Mouse (Mus musculus): ENCODE measurements at regions not wholly inside any gene's neighbourhood (a gene's known extent, or its start where the extent isn't known, plus 50 kb on each side); places are given as distances from the start of the nearest gene placed in this dataset.

DNA sequence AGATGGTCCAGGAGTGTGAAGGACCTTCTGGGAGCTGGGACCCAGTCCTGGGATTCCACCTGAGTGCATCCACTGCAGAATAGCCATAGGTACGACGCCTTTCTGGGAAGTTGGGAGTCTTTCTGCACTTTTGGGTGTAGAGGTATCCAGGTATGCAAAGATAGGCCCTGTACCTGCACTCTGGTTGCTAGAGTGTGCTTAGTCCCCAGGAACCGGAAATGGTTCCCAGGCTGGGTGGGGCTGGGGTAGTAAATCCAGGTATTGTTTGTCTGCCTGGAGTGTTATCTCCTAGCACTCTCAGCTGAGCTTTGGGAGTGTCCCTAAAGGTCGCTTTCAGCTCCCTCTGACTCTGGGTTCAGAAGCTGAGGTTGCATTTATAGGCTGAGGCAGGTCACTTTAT is 121.6 kb upstream of the Hdac4 start:
- ChIA-PET CTCF (no interaction called here), POLR2A (no interaction called here)
- H3K27me3 ChIP-seq = no peaks in the 10 kb centered on the region
- TF ChIP-seq CTCF (IDR thresholded peaks at IDR 0.05) = no peak
- ATAC-seq = no peak
- in situ Hi-C loops (cut with MboI; ENCODE audit: low pct_unique_long_range_greater_than_20kb) = no loop called here
- no peak for DNase-seq (ENCODE audit: low read depth, low spot score)

DNA sequence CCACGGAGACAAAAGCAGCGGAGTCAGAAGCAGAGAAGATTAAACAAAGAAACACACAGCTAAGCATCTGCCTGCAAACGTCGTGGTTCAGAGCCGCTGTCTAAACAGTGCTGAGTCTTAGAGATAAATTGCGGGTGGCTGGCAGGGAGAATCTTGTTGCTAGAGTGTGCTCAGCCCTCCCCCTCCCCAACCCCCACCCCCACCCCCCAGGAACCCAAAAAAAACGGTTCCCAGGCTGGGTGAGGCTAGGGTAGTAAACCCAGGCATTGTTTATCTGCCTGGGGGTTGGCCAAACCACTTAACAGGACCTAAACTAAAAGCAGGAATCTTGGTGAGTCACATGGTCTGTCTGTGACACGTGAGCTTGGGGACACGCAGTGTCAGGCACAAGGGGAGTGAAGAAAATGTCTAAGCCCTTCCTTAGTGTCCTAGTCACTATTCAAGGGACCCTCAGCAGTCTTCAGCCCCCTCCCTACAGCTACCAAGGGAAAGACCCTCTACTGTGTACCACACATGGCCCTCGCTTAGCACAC is 120.8 kb upstream of the Hdac4 start:
- POLR2A ChIA-PET = no interaction called here
- TF ChIP-seq CTCF (IDR thresholded peaks at IDR 0.05) = no peak
- ATAC-seq = no peak
- H3K27me3 ChIP-seq = no peaks in the 10 kb centered on the region
- DNase-seq (ENCODE audit: low read depth, low spot score) = no peak
- CTCF ChIA-PET = interaction anchor here (1.2 kb wide), 1 partner anchor 32 kb away, joined by 3 read pairs; no protein-coding TSS in a partner anchor
- in situ Hi-C loops (cut with MboI; ENCODE audit: low pct_unique_long_range_greater_than_20kb) = no loop called here

DNA sequence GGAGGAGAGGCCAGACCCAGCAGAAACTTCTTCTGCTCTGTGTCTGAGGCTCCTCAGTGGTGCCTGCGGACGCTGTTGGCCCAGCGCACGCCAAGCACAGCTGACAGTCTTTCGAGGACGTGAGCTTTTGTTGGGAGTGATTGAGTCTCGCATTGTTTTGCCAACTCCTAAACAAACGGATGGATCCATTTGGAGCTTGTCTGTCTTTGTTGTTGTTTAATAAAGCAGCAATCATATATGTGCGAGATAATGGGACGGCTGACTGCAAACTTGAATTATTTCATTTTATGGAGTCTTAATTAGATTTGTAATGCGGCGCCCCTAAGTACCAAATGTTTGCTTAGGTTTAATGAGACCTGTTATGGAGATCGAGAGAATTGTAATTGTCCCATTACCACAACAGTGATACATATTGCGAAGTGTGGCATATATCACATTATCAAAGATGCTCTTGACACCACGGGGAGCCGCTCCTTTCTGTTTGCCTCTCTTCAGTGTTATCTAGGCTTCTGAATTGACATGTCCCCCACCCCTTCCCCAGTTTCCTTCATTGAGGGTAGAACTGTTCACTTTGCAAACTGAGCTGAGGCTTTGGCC is 117.6 kb upstream of the Hdac4 start:
- no peak for ATAC-seq
- peaks cover under 1% of the 10 kb centered on the region for H3K27me3 ChIP-seq
- POLR2A ChIA-PET = no interaction called here
- in situ Hi-C loops (cut with MboI; ENCODE audit: low pct_unique_long_range_greater_than_20kb) = no loop called here
- CTCF ChIA-PET = no interaction called here
- DNase-seq (ENCODE audit: low read depth, low spot score) = no peak
- no peak for TF ChIP-seq CTCF (IDR thresholded peaks at IDR 0.05)

DNA sequence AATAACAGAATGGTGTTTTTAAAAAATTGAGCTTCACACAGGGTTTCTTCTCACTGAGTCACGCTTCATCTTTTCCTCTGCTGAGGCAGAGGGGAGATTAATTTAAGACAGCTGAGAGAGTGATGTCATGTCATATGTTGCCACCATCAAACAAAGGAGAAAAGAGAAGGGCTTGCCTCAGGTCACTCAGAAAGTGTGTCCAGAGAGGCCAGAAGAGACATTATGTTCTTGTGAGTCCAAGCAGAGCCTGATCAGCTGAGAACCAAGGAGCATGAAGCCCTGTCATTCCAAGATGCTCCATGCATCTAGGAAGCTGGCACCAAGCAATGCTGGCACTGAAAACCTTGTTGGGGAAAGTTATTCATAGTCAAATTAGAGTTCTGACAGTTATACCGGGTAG is 114.4 kb upstream of the Hdac4 start:
- ATAC-seq = no peak
- in situ Hi-C loops (cut with MboI; ENCODE audit: low pct_unique_long_range_greater_than_20kb) = no loop called here
- TF ChIP-seq CTCF (IDR thresholded peaks at IDR 0.05) = no peak
- no peak for DNase-seq (ENCODE audit: low read depth, low spot score)
- CTCF ChIA-PET = no interaction called here
- POLR2A ChIA-PET = no interaction called here
- H3K27me3 ChIP-seq = peaks cover 8% of the 10 kb centered on the region

DNA sequence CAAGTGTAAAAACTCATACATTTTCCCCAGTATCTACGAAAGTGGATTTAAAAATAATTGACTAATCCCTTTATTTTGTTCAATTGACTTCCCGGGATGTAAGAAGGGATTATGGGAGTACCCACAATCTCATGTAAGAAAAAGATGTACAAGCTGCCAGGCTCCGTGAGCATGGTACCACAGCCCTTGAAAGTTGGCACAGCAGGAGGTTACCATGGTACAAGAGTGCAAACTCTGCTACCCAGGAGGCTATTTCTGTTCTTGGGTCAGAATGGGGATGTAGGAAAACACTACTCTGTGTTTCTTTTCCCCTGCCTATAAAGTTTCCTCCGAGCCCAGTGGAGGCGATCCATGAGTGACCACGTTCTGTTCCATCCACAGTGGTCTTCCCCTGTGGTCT is 113.9 kb upstream of the Hdac4 start:
- in situ Hi-C loops (cut with MboI; ENCODE audit: low pct_unique_long_range_greater_than_20kb) = no loop called here
- H3K27me3 ChIP-seq = peaks cover 8% of the 10 kb centered on the region
- no peak for TF ChIP-seq CTCF (IDR thresholded peaks at IDR 0.05)
- CTCF ChIA-PET = no interaction called here
- DNase-seq (ENCODE audit: low read depth, low spot score) (no peak), ATAC-seq (no peak)
- POLR2A ChIA-PET = no interaction called here

DNA sequence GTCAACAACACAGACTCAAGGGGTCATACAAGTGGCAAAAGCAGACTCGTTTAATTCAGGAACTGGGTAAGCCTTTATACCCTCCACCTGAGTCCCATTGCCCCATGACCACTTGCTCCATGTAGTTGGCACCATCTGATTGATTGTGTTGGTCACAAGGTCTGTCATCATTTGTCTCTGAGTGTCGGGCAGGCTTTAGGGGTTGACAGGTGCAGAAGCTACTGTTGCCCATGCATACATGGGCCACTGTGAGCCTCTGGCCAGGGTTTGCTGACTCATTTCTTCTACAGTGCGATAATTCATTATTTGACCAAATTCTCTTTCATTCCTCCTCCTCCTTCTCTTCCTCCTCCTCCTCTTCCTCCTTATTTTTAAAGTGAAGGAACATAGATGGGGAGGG is 113.0 kb upstream of the Hdac4 start:
- DNase-seq (ENCODE audit: low read depth, low spot score) = no peak
- TF ChIP-seq CTCF (IDR thresholded peaks at IDR 0.05) = no peak
- in situ Hi-C loops (cut with MboI; ENCODE audit: low pct_unique_long_range_greater_than_20kb) = no loop called here
- H3K27me3 ChIP-seq = peaks cover 8% of the 10 kb centered on the region
- CTCF ChIA-PET = no interaction called here
- no peak for ATAC-seq
- POLR2A ChIA-PET = no interaction called here

DNA sequence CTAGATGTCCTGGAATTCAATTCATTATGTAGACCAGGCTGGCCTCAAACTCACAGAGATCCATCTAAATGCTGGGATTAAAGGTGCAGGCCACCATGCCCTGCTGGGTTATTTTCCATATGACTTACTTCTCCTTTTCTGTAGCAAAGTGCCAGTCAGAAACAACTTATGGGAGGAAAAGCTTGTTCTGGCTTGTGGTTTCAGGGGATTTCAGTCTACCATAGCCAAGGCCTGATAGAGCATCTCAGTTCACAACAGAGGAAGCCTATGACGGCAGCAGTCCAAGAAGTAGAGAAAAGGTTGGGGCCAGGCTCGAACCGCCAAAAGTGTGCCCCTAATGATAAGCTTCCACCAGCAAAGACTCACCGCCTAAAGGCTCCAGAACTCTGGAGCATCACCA is 110.5 kb upstream of the Hdac4 start:
- POLR2A ChIA-PET = no interaction called here
- DNase-seq (ENCODE audit: low read depth, low spot score) (no peak), ATAC-seq (no peak)
- in situ Hi-C loops (cut with MboI; ENCODE audit: low pct_unique_long_range_greater_than_20kb) = no loop called here
- CTCF ChIA-PET = no interaction called here
- TF ChIP-seq CTCF (IDR thresholded peaks at IDR 0.05) = no peak
- H3K27me3 ChIP-seq = peaks cover 8% of the 10 kb centered on the region

DNA sequence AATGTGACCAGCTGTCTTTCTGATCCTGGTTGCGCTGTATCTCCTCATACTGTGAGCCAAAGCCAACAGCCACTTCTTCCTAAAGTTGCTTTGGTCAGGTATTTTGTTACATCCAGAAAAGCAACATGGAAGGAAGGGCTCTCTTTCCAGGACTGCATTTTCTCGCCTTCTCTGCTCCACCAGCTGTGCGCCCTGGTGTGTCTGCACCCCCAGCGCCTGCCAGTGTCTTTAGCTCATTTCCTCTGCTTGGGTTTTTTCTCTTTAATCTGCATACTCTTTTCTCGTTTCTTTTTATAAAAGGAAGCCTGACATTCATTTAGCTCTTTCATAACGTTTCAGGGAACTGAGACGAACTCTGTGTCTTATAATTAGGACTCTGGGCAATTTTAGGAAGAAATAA is 103.5 kb upstream of the Hdac4 start:
- no peak for TF ChIP-seq CTCF (IDR thresholded peaks at IDR 0.05)
- ChIA-PET CTCF (no interaction called here), POLR2A (interaction anchor here (0.6 kb wide), 1 partner anchor 9 kb away, joined by 3 read pairs; no protein-coding TSS in a partner anchor)
- no peak for ATAC-seq
- H3K27me3 ChIP-seq = no peaks in the 10 kb centered on the region
- no peak for DNase-seq (ENCODE audit: low read depth, low spot score)
- in situ Hi-C loops (cut with MboI; ENCODE audit: low pct_unique_long_range_greater_than_20kb) = no loop called here

DNA sequence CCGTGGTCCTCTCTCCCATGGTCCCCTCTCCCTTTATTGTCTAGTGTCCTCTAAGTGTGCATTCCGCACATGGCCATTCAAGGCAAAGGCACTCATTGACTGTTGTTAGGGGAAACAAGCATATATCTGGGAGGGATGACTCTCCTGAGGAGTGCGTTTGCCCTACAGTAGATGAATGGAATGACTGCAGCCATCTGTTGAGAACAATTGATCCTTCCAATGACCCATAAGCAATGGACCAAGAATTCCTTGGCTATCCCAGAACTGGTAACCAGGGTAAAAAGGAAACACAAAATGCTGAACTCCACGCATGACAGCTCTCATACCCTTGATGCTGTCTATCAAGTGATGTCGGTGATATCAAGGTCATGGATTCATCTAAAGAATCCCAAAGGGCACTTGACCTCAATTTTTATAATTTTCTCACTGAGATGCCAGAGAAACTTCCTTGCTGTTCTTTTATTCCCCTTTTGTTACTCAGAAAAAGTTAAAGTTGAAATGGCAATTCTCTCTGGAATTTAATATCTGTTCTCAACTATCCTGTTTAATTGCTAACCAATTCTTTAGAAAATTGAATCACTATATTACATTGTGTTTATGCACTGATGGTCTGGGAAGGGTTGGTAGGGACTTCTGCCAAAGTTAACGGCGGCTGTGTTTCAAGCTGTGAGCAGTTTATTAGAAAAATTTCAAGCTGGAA is 97.3 kb upstream of the Hdac4 start:
- ATAC-seq (no peak), DNase-seq (ENCODE audit: low read depth, low spot score) (no peak)
- H3K27me3 ChIP-seq = no peaks in the 10 kb centered on the region
- ChIA-PET POLR2A (no interaction called here), CTCF (no interaction called here)
- in situ Hi-C loops (cut with MboI; ENCODE audit: low pct_unique_long_range_greater_than_20kb) = no loop called here
- TF ChIP-seq CTCF (IDR thresholded peaks at IDR 0.05) = no peak

DNA sequence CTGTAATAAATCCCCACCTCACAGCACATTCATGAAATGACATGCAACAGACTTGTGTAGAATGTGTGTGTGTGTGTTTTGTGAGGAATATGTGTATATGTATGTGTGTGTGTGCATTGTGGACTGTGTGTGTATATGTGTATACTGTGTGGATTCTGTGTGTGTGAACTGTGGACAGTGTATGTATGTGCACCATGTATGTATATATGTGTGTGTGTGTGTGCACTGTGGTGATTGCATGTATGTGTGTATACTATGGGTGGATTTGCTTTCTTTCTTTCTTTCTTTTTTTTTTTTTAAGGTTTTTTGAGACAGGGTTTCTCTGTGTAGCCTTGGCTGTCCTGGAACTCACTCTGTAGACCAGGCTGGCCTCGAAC is 91.5 kb upstream of the Hdac4 start:
- no peaks in the 10 kb centered on the region for H3K27me3 ChIP-seq
- no peak for ATAC-seq
- ChIA-PET POLR2A (no interaction called here), CTCF (no interaction called here)
- no peak for DNase-seq (ENCODE audit: low read depth, low spot score)
- in situ Hi-C loops (cut with MboI; ENCODE audit: low pct_unique_long_range_greater_than_20kb) = no loop called here
- no peak for TF ChIP-seq CTCF (IDR thresholded peaks at IDR 0.05)

DNA sequence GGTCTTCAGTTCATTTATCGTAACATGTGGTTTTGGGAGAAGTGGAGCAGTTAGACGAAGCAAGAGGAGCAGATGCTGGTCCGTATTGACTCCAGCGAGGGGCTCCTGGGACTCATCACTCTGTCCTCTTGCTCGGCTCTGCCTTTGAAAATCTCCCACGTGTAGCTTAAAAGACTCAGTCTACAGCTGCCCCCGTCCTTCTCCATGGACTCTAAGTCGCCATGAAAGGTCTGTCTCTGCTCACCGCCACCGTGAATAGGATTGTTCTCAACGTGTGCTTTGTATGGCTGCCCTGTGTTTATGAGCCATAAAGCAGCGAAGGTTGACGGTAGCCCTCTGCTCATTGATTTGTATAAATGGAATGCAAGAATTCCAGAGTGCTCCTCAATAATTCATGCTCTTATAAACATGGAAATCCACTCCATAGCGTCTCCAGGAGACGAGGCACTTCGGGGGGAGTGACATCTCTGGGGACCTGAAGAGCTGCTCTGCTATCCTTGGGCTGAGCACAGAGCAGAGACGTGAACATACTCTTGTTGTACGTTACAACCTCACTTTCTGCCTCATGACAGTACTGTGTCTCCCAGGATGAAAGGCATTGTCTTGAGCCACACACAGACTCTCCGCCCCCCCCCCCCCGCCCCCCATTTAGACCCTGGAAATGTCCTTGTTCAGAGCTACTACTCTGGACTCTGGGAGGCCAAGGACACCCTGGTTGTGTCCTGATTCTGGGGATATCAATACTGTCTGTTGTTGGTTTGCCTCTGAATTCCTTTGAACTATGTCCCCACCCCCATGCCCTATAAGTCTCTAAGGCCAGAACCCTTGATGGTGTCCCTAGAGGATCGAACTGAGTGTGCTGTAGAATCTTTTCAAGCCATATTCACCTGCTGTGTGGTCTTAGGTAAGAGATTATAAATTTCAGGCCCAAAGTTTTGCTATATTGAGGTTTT is 90.8 kb upstream of the Hdac4 start:
- no peaks in the 10 kb centered on the region for H3K27me3 ChIP-seq
- no peak for DNase-seq (ENCODE audit: low read depth, low spot score)
- TF ChIP-seq CTCF (IDR thresholded peaks at IDR 0.05) = no peak
- CTCF ChIA-PET = no interaction called here
- in situ Hi-C loops (cut with MboI; ENCODE audit: low pct_unique_long_range_greater_than_20kb) = no loop called here
- no peak for ATAC-seq
- POLR2A ChIA-PET = no interaction called here

All from Patski (cell line).